Mouse (Mus musculus) layer of hippocampus, adult 18-20 months (tissue): ENCODE measurements around the gene Gss. TPM values are rescaled to one million over a fixed set of nuclear protein-coding genes. Genes with fewer than 3 reads are reported as not detected.

ENCODE experiments used
- DNase-seq, 2 experiments: peaks; one replicate each; pipeline ENCODE4 v3.0.0; 2022; ENCODE audit warnings: low spot score in 2 of 2
- microRNA-seq, 2 experiments: library from miRNA; unstranded; fragments of <30 nt; microRNA quantifications; one replicate each; pipeline ENCODE4 v1.2.0; 2021
- total RNA-seq, 2 experiments: library from RNA; stranded (reverse); gene quantifications; 2 replicates each; pipeline ENCODE4 v1.2.3; 2021

Gss gene
- total RNA-seq, 2 experiments from 2014 or later, result 23.4 to 24.7 TPM

DNA sequence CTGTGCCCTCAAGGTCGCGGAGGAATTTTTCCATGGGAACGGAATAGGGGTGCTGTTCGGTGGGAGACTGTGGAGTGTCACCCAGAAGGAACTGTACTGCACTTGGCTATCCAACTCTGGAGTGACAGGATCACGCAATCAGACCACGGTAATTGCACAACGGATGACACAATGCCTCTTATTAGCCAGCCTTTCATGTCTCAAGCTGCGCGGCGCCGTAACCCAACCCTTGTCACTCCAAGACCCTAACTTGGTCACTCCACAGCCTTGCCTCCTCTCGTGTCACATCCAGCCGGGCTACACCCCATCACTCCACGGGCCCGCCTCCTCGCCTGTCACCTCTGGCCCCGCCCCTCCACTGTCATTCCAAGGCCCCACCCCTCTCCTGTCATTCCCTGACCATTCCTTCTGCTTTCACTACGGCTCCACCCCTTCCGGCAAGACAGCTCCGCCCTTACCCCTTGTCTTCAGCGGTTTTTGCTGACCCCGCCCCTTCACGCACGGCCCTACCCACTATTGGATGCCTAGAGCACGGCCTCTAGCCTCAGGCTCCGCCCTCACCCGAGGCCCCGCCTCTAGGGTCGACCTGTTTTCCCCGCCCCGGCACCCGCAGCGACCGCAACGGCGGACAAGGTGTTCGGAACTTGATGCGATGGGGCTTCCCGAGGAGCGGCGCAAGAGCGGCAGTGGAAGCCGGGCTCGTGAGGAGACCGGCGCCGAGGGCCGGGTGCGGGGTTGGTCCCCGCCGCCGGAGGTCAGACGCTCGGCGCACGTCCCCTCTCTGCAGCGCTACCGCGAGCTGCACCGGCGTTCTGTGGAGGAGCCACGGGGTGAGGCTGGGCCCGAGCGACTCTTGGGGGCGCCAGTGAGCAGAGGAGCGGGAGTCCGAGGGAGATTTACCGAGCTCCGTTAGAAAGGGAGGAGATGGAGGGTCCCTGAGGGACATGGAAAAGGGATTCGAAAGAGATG is 74.9 kb downstream of the Gss start, which contains the start of the genes Acss2 and Ggt7:
Gene Acss2, plus strand, starts transcription at position 494 of the 969 bp plus-strand sequence.
Gene Ggt7, minus strand, starts transcription at position 783 of the 969 bp plus-strand sequence.
- DNase-seq, result peak; percentile 98 to 99

DNA sequence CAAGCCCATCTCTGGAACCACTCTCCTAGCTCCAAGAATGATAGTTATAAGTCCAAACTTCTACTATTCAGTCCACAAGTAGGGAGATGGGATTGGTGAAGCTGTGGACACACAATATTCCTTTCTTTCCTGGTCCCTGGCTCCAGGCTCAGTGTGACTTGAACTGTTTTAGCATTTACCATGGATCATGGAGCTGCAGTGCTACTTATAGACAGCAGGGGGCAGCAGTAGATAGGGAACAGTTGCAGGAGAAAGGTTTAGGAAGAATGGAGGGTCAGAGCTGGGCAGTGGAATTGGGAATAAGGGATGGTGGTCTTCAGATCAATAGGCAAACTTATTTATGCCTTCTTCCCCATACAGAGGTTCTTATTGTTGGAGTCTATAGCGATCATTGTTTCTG is 76.7 kb downstream of the Gss start:
- peak in 1 of 2 experiments; percentile 87 for DNase-seq

DNA sequence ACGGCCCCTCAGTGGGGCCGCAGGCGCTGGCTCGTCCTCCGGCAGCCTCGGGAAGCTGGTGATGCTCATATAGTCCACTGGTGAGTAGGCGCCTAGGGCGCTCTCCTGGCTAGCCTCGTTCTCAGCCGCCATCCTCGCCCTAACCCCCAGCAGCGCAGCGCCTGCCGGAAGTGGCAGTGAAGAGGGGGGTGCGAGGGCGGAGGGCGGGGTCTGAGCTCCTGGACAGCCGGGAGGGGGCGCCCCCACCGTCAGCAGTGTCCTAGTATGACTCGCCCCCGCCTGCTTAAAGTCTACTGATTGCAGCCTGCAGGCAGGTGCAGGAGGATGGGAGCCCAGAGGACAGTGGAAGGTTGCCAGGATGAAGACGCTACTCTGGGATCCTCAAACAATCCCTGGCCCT is 77.9 kb downstream of the Gss start:
- peak; percentile 86 to 93 for DNase-seq

- peak; percentile 45 to 60 for DNase-seq
Observed at GRCm38 (mm10) chr2:155513543-155513942, 79.1 kb downstream of the Gss start.

Small RNA genes lying within 50 kb of the gene (microRNA-seq; reads per million reads assigned to microRNA genes)
- 6.6 to 6.7 reads per million in 2 experiments for gene Mir499

Other genes with a start within 250 kb of the Gss start
- gene Pigu, start 235.4 kb downstream of the Gss start, total RNA-seq, result 10 to 100 TPM; 27.9 to 29.8 TPM
- gene Trp53inp2, start 211.8 kb downstream of the Gss start, total RNA-seq, result 100 to 1,000 TPM; 109 TPM
- 10 to 100 TPM; 60.9 to 63.3 TPM for gene Ncoa6, start 118.9 kb downstream of the Gss start, total RNA-seq
- gene Acss2, start 74.9 kb downstream of the Gss start, total RNA-seq, result 10 to 100 TPM; 57.2 to 60.6 TPM
- 100 to 1,000 TPM; 112 to 120 TPM for gene Ggt7, start 74.6 kb downstream of the Gss start, total RNA-seq
- 1 to 10 TPM; 3.0 to 4.9 TPM for gene Myh7b, start 18.4 kb upstream of the Gss start, total RNA-seq
- 100 to 1,000 TPM; 163 to 168 TPM for gene Trpc4ap, start 99.6 kb upstream of the Gss start, total RNA-seq
- 10 to 100 TPM; 23.3 to 24.4 TPM for gene Edem2, start 136.7 kb upstream of the Gss start, total RNA-seq
- gene Gm17581, start 143.1 kb upstream of the Gss start, total RNA-seq, result not detected
- gene Procr, start 158.3 kb upstream of the Gss start, total RNA-seq, result under 1 TPM; 0.89 to 0.92 TPM
- 10 to 100 TPM; 39.2 to 39.9 TPM for gene Mmp24, start 182.5 kb upstream of the Gss start, total RNA-seq
- gene BC029722, start 226.6 kb upstream of the Gss start, total RNA-seq, result 10 to 100 TPM; 57.3 to 64.4 TPM
- gene Eif6, start 234.1 kb upstream of the Gss start, total RNA-seq, result 10 to 100 TPM; 66.9 to 70.9 TPM
- gene Fam83c, start 242.0 kb upstream of the Gss start, total RNA-seq, result not detected